Mouse (Mus musculus) gastrocnemius, adult 8-10 months (tissue): ENCODE data around the gene Psme2. TPM values are rescaled to one million over a fixed set of nuclear protein-coding genes. Genes with fewer than 3 reads are reported as not detected.

Source experiments
- DNase-seq, 2 experiments: peaks; one replicate each; pipeline ENCODE4 v3.0.0; 2022; ENCODE audit warnings: low spot score in 2 of 2
- total RNA-seq, 4 experiments: library from RNA; stranded (reverse); gene quantifications; 2 replicates each; pipeline ENCODE4 v1.2.4; 2022

Gene Psme2
- total RNA-seq, 4 experiments from 2014 or later: 50.9 to 72.8 (median 62.7) TPM

DNA sequence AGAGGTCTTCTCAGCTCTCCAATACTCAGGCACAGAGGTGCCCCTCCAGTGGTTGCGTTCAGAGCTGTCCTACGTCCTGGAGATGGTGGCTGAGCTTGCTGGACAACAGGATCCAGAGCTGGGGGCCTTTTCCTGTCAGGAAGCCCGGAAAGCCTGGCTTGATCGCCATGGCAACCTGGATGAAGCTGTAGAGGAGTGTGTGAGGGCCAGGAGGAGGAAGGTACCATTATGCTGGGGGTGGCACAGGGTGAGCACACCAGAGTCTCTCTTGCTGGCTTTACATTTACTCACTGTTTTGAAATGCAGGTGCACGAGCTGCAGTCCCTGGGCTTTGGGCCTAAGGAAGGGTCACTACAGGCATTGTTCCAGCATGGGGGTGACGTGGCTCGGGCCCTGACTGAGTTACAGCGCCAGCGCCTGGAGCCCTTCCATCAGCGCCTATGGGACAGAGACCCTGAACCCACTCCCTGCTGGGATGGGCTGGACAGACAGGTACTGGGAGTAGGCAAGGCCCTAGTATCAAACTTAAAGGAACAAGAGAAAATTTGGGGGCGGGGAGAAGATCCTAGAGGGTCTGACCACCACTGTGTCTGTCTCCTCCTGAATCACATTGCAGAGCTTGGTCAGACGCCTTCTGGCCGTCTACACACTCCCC, 5.2 kb upstream of the Psme2 start:
- DNase-seq: no peak

DNA sequence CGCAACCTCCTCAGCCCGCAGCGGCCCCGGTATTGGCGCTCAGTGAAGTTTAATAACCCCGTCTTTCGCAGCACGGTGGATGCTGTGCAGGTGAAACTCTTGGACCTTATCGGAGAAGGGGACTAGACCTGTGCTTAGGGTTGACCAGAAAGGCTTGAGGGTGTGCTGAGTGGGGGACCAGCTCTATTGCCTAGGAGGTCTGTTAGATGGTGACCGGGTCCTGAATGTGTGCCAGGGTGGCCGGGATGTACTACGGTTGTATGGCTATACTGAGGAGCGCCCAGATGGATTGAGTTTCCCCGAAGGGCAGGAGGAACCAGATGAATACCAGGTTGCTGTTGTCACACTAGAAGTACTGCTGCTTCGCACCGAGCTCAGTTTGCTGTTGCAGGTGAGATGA, 1.3 kb upstream of the Psme2 start:
- DNase-seq: no peak

DNA sequence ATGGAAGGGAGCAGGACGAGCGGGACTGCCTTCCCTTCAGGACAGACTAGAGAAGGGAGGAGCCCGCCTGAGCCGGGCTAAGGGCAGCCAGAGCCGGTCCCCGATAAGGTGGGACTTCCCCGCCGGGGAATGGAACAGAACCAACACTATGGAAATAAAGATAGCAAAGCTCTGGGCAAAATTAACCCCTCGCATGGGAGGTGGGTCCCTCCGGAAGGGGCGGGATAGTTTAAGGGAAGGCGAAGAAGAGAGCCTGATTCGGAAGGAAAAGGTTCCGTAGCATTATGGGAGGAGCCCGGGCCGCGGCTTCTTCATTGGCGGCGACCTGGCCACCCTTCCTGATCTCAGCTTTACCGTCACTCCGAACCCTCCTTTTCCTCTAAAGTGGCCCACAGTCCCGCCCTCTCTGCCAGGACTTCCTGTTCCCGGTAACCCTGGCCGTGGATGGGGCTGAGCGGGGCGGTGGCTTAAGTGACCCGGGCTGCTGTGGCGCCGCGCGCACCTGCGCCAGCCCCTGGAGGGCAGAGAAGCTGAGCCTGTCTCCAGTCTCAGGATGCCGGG, 498 bp upstream of the Psme2 start, which contains the start of gene Rnf31:
Gene Rnf31, plus strand, starts transcription at position 378 of the 561 bp plus-strand sequence.
- peak; percentile 94 to 95 for DNase-seq

DNA sequence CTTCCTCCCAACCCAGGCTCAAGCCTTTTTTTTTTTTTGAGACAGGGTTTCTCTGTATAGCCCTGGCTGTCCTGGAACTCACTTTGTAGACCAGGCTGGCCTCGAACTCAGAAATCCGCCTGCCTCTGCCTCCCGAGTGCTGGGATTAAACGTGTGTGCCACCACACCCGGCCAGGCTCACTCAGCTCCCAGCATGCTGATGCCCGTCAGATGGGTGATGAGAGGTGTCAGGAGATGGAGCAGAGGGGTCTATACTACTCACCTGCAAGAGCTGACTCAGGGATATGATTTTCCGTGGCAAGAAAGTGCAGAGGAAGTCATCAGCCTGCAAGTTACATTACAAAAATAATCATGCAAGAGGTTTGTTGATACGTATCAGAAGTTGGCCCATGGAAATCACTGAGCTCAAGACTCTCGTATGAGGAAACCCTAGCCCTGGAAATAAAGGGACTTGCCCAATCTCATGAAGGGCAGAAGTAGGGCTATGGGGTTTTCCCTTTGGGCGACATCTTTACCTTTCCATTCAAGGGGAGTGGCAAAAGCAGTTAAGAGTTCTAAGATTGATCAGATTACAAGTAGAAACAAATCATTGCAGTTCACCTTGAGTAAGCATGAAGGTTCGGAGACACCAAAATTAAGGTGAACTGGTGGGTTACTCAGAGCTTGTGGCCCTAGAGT, 1.0 kb downstream of the Psme2 start:
- no peak for DNase-seq

DNA sequence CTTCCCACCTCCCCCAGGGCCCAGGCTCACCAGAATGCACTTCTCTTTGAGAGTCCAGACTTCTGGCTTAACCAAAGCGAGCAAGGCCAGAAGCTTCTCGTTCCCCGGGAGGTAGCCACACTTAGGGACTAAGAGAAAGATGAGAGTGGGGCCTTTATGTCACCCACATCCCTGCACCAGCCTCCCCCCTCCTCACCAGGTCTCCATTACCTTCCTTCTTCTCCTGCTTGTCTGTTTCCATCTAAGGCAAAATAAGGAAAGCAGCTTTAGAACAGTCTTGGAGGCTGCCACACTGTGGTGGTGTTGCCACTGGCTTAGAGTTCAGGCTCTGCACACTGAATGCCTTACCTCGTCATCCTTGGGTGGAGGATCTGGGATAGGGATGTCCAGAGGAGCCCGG, 1.6 kb downstream of the Psme2 start:
- DNase-seq: no peak

DNA sequence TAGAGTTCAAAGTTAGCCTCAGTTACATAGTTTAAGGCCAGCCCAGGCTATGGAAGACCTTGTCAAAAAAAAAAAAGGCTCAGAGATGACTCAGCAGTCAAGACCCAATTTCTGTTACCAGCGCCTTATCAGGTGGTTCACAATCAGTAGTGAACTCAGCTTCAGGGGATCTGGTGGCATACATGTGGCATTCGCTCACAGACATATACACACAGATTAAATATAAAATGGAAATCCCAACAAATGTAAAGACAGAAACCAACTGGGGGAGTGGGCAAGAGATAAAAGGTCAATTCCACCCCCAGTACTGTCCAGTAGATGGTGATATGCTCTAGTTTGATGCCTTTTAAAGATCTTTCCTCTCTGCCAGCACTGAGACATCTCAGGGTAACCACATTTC, 4.8 kb downstream of the Psme2 start:
- no peak for DNase-seq

DNA sequence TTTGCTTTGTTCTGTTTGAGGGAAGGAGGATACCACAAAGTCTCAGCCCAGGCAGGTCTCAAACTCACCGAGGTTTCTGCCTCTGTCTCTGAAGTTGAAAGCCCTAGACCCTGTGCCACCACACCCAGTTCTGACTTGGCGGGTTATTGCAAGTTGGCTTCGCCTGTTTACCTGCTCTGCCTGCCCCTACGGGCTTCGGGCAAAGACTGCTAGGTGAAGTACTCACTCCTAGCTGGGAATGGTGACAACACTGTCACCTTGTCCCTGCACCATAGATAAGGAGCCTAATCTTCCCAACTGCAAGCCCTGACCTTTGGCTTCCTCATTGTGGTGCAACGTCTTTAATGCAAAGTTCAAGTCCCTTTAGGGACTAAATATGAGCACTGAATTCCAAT, 5.3 kb downstream of the Psme2 start:
- DNase-seq: no peak

DNA sequence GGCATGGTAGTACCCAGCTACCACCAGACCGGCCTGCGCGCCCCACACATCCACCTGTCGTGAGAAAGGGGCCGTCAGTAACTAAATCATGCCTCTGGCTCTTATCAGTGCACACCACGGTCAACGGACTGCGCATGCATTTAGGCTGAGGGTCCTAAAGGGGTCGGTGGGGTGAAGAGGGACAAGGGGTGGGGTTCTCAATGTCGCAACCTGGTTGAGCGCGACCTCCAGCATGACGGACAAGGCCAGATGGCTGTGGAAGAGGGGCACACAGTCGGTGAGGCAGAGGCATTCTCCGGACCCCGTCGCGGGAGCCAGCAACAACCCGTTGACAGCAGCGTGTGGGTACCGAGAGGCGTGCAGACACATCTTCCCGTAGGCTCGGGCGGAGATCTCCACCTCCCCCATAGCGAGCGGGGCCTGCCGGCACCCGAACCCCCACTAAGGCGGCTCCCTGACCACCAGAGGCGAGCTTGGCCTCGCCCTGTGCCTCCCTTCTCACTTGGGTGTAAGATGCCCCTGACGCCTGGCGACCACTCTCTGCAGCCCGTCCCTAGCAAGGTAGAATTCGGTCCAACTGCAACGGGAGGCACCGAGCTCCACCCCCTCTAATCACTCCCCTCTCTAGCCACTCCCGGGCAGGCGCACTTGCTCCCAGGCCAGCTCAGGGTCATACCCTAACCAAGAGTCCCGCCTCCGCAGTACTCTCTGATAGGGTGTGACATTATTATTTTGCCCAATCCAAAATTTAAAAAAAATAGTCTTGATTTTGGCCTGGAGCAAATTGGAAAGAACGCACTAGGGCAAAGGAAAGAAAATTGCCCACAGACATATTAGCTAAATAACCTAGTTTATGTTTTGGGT, 6.0 kb downstream of the Psme2 start, which contains the start of gene Emc9:
Gene Emc9, minus strand, starts transcription at position 601 of the 864 bp plus-strand sequence.
- peak; percentile 70 to 79 for DNase-seq

DNA sequence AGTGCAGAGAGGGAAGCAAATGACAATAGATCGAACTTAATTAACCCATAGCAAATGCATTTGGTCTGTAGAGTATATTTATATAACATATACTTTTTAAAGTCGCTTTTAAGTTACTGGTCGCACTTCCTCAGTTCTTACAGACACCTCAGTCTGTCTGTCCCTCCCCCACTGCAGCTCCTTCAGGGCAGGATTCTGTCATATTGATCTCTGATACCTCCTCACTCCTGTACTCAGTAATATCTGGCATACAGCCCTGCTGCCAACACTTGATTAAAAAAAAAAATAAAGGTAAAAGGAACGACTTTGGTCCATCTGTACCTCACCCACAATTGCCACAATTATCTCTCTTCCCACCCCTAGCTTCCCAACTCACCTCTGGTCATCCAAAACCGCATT, 6.6 kb downstream of the Psme2 start:
- no peak for DNase-seq

DNA sequence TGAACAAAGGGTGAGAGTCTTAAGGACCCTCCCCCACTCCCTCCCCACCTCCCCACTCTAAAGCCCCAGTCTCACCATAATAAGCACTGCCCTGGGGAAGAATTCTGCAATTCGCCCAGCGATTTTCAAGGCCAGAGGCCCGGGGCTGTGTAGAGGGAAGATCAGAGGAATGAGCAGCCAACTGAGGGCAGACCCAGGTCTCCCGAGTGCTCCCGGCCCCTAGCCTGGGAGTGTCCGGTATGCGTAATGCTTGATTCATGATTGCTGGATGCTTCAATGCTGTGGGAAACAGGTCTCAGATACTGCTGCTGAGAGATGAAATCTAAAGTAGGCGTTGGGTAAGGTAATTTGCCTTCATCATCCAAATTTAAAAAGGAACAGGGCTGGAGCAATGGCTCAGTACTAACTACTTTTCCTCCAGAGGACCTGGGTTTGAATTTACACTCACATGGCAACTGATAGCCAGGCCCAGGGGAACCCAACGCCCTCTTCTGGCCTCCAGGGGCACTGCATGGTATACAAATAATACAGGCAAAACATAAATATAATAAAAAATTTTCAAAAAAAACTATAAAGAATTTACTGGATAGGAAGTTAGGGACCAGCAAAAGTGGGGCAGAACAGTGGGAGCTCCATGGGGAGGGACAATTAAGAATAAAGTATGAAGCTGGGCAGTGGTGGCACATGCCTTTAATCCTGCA, 8.8 kb downstream of the Psme2 start:
- no peak for DNase-seq

DNA sequence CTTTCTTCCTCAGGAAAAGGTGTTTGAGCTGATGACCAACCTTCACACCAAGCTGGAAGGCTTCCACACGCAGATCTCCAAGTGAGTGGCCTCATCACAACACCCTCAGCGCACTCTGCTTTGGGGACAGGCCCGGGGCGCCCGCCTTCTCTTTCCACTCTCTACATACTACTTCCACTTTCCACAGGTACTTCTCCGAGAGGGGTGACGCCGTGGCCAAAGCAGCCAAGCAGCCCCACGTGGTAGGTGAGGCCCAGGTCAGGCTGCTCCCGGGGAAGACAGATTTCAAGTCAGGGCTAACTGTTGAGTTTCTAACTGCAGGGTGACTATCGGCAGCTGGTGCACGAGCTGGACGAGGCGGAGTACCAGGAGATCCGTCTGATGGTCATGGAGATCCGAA, 10.2 kb downstream of the Psme2 start:
- no peak for DNase-seq

DNA sequence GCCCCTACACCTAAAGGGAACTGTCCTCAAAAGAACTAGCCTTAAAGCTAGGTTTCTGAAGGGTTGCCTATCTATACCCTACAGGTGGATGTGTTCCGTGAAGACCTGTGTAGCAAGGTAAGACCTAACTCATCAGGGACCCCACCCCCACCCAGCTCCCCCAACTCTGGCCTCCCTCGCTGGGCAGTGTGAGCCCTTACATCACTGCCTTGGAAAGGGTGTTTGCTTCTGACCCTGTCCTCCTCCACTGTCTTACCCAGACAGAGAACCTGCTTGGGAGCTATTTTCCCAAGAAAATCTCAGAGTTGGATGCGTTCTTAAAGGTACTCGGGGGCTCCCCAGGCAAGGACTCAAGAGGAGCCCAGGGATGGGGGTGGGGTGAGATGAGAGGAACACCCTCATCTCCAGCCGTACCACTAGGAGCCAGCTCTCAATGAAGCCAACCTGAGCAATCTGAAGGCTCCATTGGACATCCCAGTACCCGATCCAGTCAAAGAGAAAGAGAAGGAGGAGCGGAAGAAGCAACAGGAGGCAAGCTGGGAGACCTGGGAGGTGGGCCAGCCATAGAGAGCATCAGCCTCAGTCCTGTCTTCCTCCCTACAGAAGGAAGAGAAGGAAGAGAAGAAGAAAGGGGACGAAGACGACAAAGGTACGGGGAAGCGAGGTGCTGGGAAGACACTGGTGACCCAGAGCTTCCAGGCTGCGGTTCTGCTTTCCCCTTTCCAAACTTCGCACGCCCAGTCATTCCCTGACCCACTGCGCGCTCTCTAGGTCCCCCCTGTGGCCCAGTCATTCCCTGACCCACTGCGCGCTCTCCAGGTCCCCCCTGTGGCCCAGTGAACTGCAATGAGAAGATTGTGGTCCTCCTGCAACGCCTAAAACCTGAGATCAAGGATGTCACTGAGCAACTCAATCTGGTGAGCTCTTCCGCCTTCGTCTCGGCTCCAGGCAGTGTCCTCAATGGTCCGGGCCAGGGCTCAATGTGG, 11.1 kb downstream of the Psme2 start:
- DNase-seq: no peak

DNA sequence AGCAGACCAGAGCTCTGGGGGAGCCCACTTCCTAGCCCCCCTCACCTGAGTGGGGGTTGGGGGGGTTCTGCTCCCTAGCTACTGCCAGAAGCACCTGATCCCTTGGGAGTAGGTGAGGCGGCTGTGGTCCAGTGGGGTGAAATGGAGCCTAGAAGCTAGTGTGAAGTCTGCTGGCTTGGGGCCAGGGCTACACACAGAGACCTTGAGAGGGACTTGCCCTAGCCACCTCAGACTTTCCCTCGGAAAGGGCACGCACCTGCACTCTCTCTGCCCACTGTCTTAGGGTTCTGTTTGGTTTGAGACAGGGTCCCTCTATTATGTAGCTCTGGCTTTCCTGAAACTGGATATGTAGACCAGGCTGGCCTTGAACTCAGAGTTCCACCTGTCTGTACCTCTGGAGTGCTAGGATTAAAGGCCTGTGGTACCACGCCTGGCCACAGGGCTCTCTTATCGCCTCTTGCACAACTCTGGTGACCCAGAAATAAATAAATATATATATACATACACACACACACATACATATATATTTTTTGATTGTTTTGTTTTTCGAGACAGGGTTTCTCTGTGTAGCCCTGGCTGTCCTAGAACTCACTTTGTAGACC, 12.1 kb downstream of the Psme2 start:
- peak; percentile 59 to 80 for DNase-seq

DNA sequence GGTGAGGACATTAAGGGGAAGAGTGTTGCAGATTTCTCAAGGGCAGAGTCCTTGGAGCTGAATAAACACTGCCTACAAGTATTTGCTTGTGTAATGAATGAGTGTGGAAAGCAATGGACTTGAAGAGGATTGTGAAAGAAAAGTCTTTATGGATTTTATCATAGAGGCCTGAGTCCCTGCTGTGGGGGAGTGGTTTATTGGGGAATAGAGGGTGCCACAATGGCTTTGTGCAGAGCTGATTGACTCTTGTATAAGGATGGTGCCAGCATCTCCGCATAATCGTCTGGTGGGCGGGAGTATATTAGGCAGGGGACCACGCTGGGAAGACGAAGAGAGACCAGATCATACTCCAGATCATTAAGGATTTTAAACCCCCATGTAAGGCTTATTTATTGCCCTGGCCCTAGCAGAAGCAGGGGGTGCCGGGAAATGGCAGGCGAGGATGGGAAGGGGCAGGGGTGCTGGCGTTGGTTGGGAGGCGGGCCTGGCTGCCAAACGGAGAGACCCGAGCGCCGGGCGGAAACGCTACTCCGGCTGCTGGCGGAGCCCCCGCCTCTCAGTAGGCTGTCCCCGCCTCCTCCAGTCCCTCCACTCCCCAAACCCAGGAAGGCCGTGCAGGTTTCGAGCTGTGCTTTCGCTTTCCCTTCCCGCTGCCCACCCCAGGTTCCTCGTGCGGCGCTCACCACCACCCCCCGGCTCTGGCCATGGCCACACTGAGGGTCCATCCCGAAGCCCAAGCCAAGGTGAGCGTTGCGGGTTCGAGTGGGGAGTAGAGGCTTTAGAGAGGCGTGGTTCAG, 12.8 kb downstream of the Psme2 start, which contains the start of gene Psme1:
Gene Psme1, plus strand, starts transcription at position 253 of the 797 bp plus-strand sequence.
- peak; percentile 64 to 66 for DNase-seq

DNA sequence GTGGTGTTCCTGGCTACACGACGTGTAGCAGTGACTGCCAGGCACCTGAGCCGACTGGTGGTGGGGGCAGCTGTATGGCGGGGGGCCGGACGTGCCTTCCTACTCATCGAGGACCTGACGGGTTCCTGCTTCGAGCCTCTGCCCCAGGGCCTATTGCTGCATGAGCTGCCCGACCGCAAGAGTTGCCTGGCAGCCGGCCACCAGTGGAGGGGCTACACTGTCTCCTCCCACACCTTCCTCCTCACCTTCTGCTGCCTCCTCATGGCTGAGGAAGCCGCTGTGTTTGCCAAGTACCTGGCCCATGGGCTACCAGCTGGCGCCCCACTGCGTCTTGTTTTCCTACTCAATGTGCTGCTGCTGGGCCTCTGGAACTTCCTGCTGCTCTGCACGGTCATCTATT, 14.5 kb downstream of the Psme2 start:
- peak; percentile 30 to 57 for DNase-seq

DNA sequence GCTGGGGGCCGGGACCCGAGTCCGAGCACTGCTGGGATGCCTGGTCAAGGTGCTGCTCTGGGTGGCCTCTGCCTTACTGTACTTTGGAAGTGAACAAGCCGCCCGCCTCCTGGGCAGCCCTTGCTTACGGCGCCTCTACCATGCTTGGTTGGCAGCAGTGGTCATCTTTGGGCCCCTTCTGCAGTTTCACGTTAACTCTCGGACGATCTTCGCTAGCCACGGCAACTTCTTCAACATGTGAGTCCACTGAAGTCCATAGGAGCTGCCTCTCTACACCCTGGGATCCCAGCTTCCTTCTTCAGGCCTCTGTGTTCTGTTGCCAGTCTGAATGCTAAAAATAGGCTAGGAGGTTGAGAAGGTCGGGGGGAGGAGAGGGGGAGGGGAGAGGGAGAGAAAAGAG, 15.2 kb downstream of the Psme2 start:
- DNase-seq: no peak

DNA sequence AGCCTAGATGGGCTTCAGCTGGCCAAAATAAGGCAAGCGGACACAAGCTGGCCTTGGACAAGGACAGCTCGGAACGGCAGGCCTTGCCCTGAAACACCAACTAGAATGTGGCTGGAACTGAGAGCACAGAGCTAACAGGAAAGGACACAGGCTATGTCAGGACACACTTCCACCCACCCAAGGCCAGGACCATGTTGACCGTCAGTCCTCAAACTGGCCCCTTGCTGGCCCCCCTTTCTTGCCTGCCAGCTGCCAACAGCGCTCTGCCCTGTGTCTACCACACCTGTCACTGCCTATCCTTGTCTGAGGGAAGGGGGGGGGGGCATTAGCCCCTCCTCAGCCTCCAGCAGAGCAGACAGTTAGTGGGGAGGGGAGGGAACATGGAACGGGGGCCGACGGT, 15.6 kb downstream of the Psme2 start, which contains the start of gene Fitm1:
Gene Fitm1, plus strand, starts transcription at position 316 of the 400 bp plus-strand sequence.
- DNase-seq: peak; percentile 61 to 83

DNA sequence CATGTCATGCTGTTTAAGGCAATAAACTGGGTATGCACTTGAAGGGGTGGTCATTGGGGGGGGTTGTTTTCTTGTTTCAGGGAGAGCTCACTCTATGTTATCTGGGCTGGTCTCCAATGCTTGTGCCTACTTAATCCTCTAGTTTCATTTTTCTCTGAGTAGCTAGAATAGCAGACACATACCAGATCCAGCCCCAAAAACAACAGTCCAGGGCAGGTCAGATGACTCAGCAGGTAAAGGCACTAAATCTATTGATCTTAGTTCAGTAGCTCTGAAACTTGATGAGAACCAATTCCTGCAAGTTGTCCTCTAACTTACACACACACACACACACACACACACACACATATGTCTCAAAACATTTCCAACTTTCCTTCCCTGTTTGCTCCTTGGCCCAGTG, 19.2 kb downstream of the Psme2 start:
- DNase-seq: no peak
